Mouse (Mus musculus): ENCODE results near the gene Igf1r.

GRCm38 (mm10) chr7:67963691-67964090, 11.1 kb downstream of the Igf1r start:
- TF ChIP-seq CTCF (IDR thresholded peaks at IDR 0.05; ENCODE audit: insufficient read depth, low read length) (no peak), POLR2A (IDR thresholded peaks at IDR 0.05; ENCODE audit: borderline replicate concordance, extremely low read depth, low read depth, low read length) (no peak)

All from lung, adult 2 months (tissue).